Mouse (Mus musculus) stomach, embryonic 15.5 days (tissue): ENCODE results near the gene Ino80d. TPM values are rescaled to one million over a fixed set of nuclear protein-coding genes. Genes with fewer than 3 reads are reported as not detected.

Experiments used
- ATAC-seq: fragments of 200-750 bp; cut with Nextera tagmentation; 2 replicates; pipeline ENCODE4 v1.8.0; 2017; ENCODE audit warnings: low read depth, moderate number of reproducible peaks, moderate TSS enrichment; ENCODE audit not compliant: insufficient read depth, low FRiP score
- H3K27ac ChIP-seq: fragments of 300-500 bp; sonication (generic); 2 replicates; pipeline ENCODE4 v1.5.1; 2015; ENCODE audit warnings: mild to moderate bottlenecking, inconsistent platforms
- H3K27me3 ChIP-seq: fragments of 300-500 bp; sonication (generic); replicated peaks from 2 replicates; pipeline ENCODE4 v1.6.1; 2015; ENCODE audit warnings: inconsistent platforms
- H3K36me3 ChIP-seq: fragments of 300-500 bp; sonication (generic); 2 replicates; pipeline ENCODE4 v1.6.1; 2015; ENCODE audit warnings: inconsistent platforms
- H3K4me1 ChIP-seq: fragments of 300-500 bp; sonication (generic); 2 replicates; pipeline ENCODE4 v1.6.1; 2015; ENCODE audit warnings: inconsistent platforms
- H3K4me2 ChIP-seq: fragments of 300-500 bp; sonication (generic); 2 replicates; pipeline ENCODE4 v1.6.1; 2015; ENCODE audit warnings: mild to moderate bottlenecking, inconsistent platforms
- H3K4me3 ChIP-seq: fragments of 300-500 bp; sonication (generic); replicated peaks from 2 replicates; pipeline ENCODE4 v1.5.1; 2015; ENCODE audit warnings: inconsistent platforms
- H3K9ac ChIP-seq: fragments of 300-500 bp; sonication (generic); 2 replicates; pipeline ENCODE4 v1.6.1; 2015; ENCODE audit warnings: inconsistent platforms
- H3K9me3 ChIP-seq: fragments of 300-500 bp; sonication (generic); 2 replicates; pipeline ENCODE4 v1.6.1; 2016; ENCODE audit warnings: inconsistent platforms
- WGBS: fragments of 180-500 bp; shearing (Covaris S2); methylation state at CpG from one replicate; pipeline ENCODE4 v1.1.7; 2015; 5-methylcytosine and 5-hydroxymethylcytosine counted together
- polyA plus RNA-seq: library from polyadenylated mRNA; unstranded; fragments of >200 nt; fragmentation: Nextera tagmentation; extraction: Ambion mirVana; gene quantifications from 2 replicates; pipeline ENCODE4 v1.2.1, GENCODE M21; 2015

Gene Ino80d
- polyA plus RNA-seq, 1 experiment from 2014 or later: 12.9 TPM

GRCm38 (mm10) chr1:63050866-63051265 is 63.6 kb downstream of the Ino80d start:
- no peak overlapping the region for H3K9ac ChIP-seq
- H3K4me1 ChIP-seq: 0 out of 2 replicates have a peak, but pooled peaks cover 2% of the 10 kb centered on the region
- no peak overlapping the region for H3K4me3 ChIP-seq
- H3K36me3 ChIP-seq: peaks cover 10% of the 10 kb centered on the region; the same call in 1 of the 2 replicates
- 83% methylated on average over 8 of the region's 8 CpGs for WGBS
- ATAC-seq: no peak
- no peak overlapping the region for H3K4me2 ChIP-seq
- H3K27me3 ChIP-seq: no peaks in the 10 kb centered on the region
- no peak overlapping the region for H3K27ac ChIP-seq
- H3K9me3 ChIP-seq: no peaks in the 10 kb centered on the region

GRCm38 (mm10) chr1:63049977-63050376 is 64.5 kb downstream of the Ino80d start:
- WGBS: 90% methylated on average over 3 of the region's 3 CpGs
- Histone ChIP-seq H3K36me3 (peaks cover 5% of the 10 kb centered on the region; the same call in 1 of the 2 replicates), H3K4me1 (0 out of 2 replicates have a peak, but pooled peaks cover 2% of the 10 kb centered on the region), H3K4me2 (no peak overlapping the region), H3K9ac (no peak overlapping the region), H3K27ac (no peak overlapping the region), H3K4me3 (no peak overlapping the region), H3K27me3 (no peaks in the 10 kb centered on the region), H3K9me3 (no peaks in the 10 kb centered on the region)
- no peak for ATAC-seq

GRCm38 (mm10) chr1:63047983-63048382 is 66.5 kb downstream of the Ino80d start:
- H3K9ac ChIP-seq: no peak overlapping the region
- no peak overlapping the region for H3K27ac ChIP-seq
- H3K9me3 ChIP-seq: no peaks in the 10 kb centered on the region
- H3K4me3 ChIP-seq: no peak overlapping the region
- no peak for ATAC-seq
- no peak overlapping the region for H3K4me2 ChIP-seq
- peaks cover 5% of the 10 kb centered on the region; the same call in 1 of the 2 replicates for H3K36me3 ChIP-seq
- 0 out of 2 replicates have a peak, but pooled peaks cover under 1% of the 10 kb centered on the region for H3K4me1 ChIP-seq
- WGBS: 85% methylated on average over 6 of the region's 6 CpGs
- H3K27me3 ChIP-seq: no peaks in the 10 kb centered on the region

GRCm38 (mm10) chr1:63032929-63033328 is 81.5 kb downstream of the Ino80d start:
- no peaks in the 10 kb centered on the region for H3K27me3 ChIP-seq
- no peak overlapping the region for H3K9ac ChIP-seq
- H3K27ac ChIP-seq: no peak overlapping the region
- no peaks in the 10 kb centered on the region for H3K36me3 ChIP-seq
- H3K9me3 ChIP-seq: no peaks in the 10 kb centered on the region
- no peaks in the 10 kb centered on the region for H3K4me1 ChIP-seq
- WGBS: 64% methylated on average over 3 of the region's 3 CpGs
- no peak overlapping the region for H3K4me3 ChIP-seq
- ATAC-seq: no peak
- no peak overlapping the region for H3K4me2 ChIP-seq

GRCm38 (mm10) chr1:63019916-63020315 is 94.6 kb downstream of the Ino80d start:
- no peaks in the 10 kb centered on the region for H3K4me1 ChIP-seq
- no peaks in the 10 kb centered on the region for H3K36me3 ChIP-seq
- H3K9me3 ChIP-seq: no peaks in the 10 kb centered on the region
- ATAC-seq: no peak
- H3K27ac ChIP-seq: no peak overlapping the region
- H3K9ac ChIP-seq: no peak overlapping the region
- H3K27me3 ChIP-seq: no peaks in the 10 kb centered on the region
- no peak overlapping the region for H3K4me2 ChIP-seq
- 28% methylated on average over 2 of the region's 2 CpGs for WGBS
- H3K4me3 ChIP-seq: no peak overlapping the region

GRCm38 (mm10) chr1:63005013-63005646 is 109.3 kb downstream of the Ino80d start:
- Histone ChIP-seq H3K4me2 (no peak overlapping the region), H3K27ac (peak overlapping the region; percentile 77), H3K36me3 (no peaks in the 10 kb centered on the region), H3K27me3 (no peaks in the 10 kb centered on the region), H3K4me3 (0 out of 2 replicates have a peak overlapping the region, but pooled peaks have one; percentile 10), H3K9ac (no peak overlapping the region), H3K4me1 (0 out of 2 replicates have a peak, but pooled peaks cover 3% of the 10 kb centered on the region), H3K9me3 (no peaks in the 10 kb centered on the region)
- peak; percentile 92 for ATAC-seq
- WGBS: 40% methylated on average over 12 of the region's 12 CpGs

GRCm38 (mm10) chr1:63001874-63002273 is 112.6 kb downstream of the Ino80d start:
- Histone ChIP-seq H3K9me3 (no peaks in the 10 kb centered on the region), H3K9ac (no peak overlapping the region), H3K27ac (no peak overlapping the region), H3K36me3 (no peaks in the 10 kb centered on the region), H3K4me2 (no peak overlapping the region), H3K4me3 (no peak overlapping the region), H3K27me3 (no peaks in the 10 kb centered on the region), H3K4me1 (0 out of 2 replicates have a peak, but pooled peaks cover 3% of the 10 kb centered on the region)
- WGBS: 56% methylated on average over 3 of the region's 3 CpGs
- no peak for ATAC-seq

- Histone ChIP-seq H3K27ac (no peak overlapping the region), H3K36me3 (no peaks in the 10 kb centered on the region), H3K9me3 (no peaks in the 10 kb centered on the region), H3K4me3 (no peak overlapping the region), H3K4me1 (no peaks in the 10 kb centered on the region), H3K27me3 (no peaks in the 10 kb centered on the region), H3K9ac (no peak overlapping the region), H3K4me2 (no peak overlapping the region)
- ATAC-seq: no peak
- 62% methylated on average over 1 of the region's 1 CpGs for WGBS
Measured at GRCm38 (mm10) chr1:62993348-62993747, 121.1 kb downstream of the Ino80d start.

GRCm38 (mm10) chr1:62992648-62993047 is 121.8 kb downstream of the Ino80d start:
- Histone ChIP-seq H3K36me3 (no peaks in the 10 kb centered on the region), H3K4me2 (no peak overlapping the region), H3K9me3 (no peaks in the 10 kb centered on the region), H3K4me3 (no peak overlapping the region), H3K4me1 (no peaks in the 10 kb centered on the region), H3K27me3 (no peaks in the 10 kb centered on the region), H3K27ac (no peak overlapping the region), H3K9ac (no peak overlapping the region)
- 38% methylated on average over 5 of the region's 5 CpGs for WGBS
- ATAC-seq: no peak

- Histone ChIP-seq H3K27ac (no peak overlapping the region), H3K36me3 (no peaks in the 10 kb centered on the region), H3K9ac (no peak overlapping the region), H3K9me3 (no peaks in the 10 kb centered on the region), H3K4me2 (no peak overlapping the region), H3K27me3 (no peaks in the 10 kb centered on the region), H3K4me3 (no peak overlapping the region), H3K4me1 (no peaks in the 10 kb centered on the region; the same call in 1 of the 2 replicates)
- ATAC-seq: no peak
- WGBS: 81% methylated on average over 10 of the region's 10 CpGs
Measured at GRCm38 (mm10) chr1:62991021-62991420, 123.4 kb downstream of the Ino80d start.

- no peaks in the 10 kb centered on the region for H3K27me3 ChIP-seq
- no peaks in the 10 kb centered on the region for H3K9me3 ChIP-seq
- H3K4me3 ChIP-seq: no peak overlapping the region
- no peaks in the 10 kb centered on the region for H3K36me3 ChIP-seq
- no peak overlapping the region for H3K27ac ChIP-seq
- 59% methylated on average over 2 of the region's 2 CpGs for WGBS
- no peak overlapping the region for H3K4me2 ChIP-seq
- ATAC-seq: no peak
- no peaks in the 10 kb centered on the region; the same call in 1 of the 2 replicates for H3K4me1 ChIP-seq
- no peak overlapping the region for H3K9ac ChIP-seq
Measured at GRCm38 (mm10) chr1:62987561-62987960, 126.9 kb downstream of the Ino80d start.

- peak overlapping the region; percentile 41 for H3K4me2 ChIP-seq
- no peaks in the 10 kb centered on the region for H3K36me3 ChIP-seq
- H3K4me1 ChIP-seq: no peaks in the 10 kb centered on the region; the same call in 1 of the 2 replicates
- no peak overlapping the region for H3K9ac ChIP-seq
- H3K9me3 ChIP-seq: no peaks in the 10 kb centered on the region
- no peak overlapping the region for H3K27ac ChIP-seq
- WGBS: 19% methylated on average over 7 of the region's 7 CpGs
- no peak for ATAC-seq
- H3K4me3 ChIP-seq: no peak overlapping the region
- H3K27me3 ChIP-seq: no peaks in the 10 kb centered on the region
Measured at GRCm38 (mm10) chr1:62986267-62986666, 128.2 kb downstream of the Ino80d start.
